Mouse (Mus musculus) adrenal gland, postnatal 4 days (tissue): Measurements from ENCODE around the gene Gm42372. TPM values are rescaled to one million over a fixed set of nuclear protein-coding genes. Genes with fewer than 3 reads are reported as not detected.

Experiments
- DNase-seq, 2 experiments: peaks; one replicate each; pipeline ENCODE4 v3.0.0; 2021 to 2022; ENCODE audit warnings: low spot score in 2 of 2, mixed read lengths in 2 of 2
- total RNA-seq, 2 experiments: library from RNA; stranded (reverse); gene quantifications; 2 replicates each; pipeline ENCODE4 v1.2.3; 2021

Gene Gm42372
- total RNA-seq, 2 experiments from 2014 or later = 2.2 TPM

DNA sequence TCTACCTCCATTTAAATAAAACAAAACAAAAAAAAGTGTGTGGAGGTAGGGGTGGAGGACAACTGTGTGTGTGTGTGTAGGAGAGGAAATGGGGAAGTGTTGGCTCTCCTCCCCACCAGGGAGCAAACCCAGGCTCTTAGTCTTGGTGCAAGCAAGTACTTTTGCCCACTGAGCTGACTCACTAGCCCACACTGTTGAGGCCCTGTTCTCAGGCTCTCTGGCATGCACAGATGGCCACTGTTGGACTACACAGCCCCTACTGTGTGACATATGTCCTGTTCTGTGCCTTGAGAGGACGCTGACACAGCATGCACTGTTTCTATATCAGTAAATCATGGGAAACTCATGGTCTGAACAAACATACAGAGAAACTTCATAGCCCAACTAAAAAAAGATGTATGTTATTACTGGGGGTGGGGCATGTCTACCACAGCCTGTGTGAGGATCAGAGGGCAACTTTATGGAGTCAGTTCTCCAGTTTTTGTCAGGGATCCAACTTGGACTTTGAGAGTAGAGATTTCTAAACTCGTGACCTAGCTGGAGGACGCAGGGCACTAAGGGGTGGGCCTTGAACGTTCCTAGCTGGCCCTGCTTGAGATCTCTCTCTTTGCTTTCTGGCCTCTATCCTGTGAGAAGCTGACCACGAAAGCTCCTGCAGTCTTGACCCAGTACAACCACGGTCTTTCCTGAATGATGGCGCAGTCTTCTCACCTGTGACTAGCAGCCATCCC lies 20.5 kb downstream of the Gm42372 start:
- no peak for DNase-seq

DNA sequence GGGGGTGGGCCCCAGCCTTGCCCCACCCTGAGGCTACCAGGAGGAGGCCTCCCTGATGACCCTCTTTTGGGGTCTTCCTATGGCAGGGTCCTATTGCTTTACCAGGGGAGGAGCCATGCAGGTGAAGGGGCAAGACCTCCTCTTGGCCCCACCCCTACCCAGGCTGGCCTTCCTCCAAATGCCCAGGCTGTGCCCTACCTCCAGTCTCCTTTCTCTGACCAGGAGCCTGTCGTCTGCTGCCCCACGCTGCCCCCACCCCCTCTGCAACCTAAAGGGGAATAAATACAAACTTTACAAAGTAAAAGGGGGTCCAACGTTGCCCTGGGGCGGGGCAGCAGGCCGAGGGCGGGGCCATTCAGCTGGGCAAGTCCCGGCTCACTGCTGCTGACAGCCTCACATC lies 21.8 kb downstream of the Gm42372 start:
- no peak for DNase-seq

DNA sequence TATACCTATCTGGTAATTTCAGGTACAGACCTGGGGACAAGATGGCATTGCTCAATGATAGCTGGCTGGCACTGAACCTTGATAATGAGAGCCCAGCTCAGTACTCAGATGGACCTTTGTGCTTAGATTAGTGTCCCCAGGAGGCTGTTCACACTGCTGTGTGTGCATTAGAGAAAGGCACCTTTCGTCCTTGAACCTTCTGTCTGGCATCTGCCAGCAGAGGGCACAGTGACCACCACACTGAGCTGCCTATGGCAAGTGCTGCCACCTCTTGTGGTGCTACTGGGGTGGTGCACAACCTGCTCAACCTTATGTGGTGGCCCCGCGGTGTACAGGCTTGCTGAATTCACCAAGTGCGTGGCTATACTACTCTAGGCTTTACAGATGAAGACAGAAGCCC lies 24.4 kb downstream of the Gm42372 start:
- no peak for DNase-seq

DNA sequence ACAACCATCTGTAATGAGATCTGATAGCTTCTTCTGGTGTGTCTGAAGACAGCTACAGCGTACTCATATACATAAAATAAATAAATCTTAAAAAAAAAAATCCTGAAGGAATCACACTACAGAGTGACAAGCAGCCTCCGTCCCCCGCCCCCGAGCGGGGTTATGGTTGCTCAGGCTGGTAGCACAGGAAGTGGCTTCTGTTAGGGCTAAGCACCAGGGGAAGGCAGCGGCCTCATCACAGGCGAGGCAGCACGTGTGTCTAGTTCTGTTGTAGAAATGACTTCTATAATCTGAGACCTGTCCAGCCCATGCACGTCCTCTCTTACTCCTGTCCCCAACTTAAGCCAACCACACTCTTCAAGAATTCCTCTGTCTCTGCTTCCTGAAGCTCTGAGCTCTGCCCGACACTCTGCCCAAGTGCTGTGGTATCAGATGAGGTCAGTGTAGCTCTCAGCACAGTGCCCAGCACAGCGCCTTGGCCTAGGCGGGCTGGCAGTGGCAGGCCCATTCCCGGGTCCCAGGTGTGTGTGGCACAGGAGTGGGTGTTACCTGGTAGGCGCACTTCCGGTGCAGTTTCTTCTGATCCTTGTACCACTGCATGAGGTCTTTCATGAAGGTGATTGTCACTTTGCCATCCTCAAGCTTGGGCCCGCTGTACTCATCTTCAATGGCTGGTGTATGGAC lies 26.6 kb downstream of the Gm42372 start:
- DNase-seq = no peak

DNA sequence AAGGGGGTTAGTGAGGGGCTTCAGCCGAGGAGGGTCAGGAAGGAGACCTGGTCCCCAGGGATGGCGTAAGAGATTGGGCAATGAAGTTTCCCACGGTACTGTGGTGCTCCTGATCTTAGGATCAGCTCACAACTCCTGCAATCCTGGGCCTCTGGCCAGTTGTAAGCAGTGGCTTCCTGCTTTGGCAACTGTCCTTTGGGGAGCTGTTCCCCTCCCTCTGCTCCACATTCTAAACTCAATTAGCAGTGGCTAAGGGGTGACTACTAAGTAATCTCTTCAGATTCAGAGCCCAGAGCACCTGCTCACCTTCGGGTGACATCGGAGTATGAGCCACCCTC lies 27.1 kb downstream of the Gm42372 start:
- DNase-seq = no peak

DNA sequence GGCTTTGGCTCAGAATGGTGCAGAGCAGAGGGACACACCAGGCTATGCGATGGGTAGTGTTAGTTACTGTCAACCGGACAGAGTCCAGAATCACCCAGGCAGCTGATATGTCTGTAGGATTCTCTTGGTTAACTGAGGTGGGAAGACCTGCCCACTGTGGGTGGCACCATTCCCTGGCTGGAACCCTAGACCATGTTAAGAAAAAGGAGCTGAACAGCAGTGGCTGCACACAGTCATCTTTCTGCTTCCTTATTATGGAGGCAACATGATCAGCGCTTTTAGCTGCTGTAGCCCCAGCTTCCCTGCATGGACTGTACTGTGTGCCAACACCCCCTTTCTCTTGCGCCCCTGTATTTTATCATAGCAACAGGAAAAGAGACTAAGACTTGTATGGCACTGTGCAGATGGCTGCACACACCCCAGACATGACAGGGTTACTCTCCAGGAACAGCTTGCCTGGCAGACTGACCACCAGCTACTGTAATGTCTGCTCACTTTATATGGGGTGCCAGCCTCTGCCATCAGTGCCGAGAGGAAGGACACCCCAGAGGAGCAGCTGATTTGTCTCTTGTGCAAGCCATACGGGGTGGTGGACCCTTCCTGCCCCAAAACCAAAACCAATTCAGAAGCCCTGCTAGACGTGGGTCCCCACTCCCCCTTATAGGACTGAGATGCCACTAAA lies 29.2 kb downstream of the Gm42372 start:
- no peak for DNase-seq

DNA sequence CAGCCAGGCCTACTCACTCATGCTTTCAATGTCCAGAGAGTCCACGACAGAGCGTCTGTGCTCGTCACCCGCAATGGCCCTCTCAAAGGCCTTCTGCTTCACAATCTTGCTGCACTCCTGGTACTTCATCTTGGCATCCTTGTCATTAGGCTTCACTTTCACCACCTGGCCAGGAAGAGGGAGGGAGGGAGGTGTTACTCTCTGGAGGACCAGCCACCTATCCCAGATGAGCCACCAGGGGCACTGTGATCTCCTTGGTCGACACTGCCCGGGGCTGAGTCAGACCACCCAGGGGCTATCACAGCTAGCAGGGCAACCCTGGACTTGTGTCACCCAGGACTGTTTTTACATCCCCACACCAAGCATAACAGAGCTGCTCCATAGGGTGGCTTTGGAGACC lies 32.5 kb downstream of the Gm42372 start:
- DNase-seq = no peak

DNA sequence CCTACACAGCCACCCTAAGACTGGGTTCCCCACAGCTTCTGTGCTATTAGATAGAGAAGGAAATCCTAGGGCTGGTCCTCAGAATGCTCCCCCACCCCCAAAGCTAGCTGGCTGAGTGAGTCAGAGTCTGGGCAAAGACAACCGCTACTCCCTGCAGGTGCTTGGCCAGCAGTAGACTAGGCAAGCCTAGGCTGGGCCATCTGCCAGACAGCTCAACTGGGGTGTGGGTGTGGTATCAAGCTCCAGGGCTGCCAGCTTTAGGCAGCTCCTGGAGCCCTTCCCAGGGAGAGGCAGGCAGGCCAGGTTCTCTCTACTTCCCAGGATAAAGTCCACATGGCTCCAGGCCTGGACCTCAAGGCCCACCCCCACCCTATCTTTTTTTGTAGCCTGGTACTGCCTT lies 34.1 kb downstream of the Gm42372 start:
- DNase-seq = peak in 1 of 2 experiments; percentile 50

DNA sequence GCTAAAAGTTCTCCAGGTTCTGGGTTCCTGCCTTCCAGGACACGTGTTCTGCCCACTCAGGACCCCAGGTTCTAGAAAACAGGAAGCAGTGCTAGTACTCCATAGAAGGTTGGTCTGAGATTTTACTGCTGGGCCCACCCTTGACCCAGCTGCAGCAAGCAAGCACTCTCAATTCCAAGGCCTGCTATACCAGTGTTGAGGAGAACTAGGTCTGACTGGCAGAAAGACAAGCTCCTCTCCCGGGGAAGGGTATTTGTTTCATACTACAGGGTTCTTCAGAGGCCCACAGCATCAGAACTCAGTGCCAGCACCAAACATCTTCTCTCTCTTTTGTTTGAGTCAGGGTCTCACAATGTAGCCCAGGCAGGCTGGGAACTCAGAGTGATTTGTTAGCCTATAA lies 35.0 kb downstream of the Gm42372 start:
- no peak for DNase-seq

DNA sequence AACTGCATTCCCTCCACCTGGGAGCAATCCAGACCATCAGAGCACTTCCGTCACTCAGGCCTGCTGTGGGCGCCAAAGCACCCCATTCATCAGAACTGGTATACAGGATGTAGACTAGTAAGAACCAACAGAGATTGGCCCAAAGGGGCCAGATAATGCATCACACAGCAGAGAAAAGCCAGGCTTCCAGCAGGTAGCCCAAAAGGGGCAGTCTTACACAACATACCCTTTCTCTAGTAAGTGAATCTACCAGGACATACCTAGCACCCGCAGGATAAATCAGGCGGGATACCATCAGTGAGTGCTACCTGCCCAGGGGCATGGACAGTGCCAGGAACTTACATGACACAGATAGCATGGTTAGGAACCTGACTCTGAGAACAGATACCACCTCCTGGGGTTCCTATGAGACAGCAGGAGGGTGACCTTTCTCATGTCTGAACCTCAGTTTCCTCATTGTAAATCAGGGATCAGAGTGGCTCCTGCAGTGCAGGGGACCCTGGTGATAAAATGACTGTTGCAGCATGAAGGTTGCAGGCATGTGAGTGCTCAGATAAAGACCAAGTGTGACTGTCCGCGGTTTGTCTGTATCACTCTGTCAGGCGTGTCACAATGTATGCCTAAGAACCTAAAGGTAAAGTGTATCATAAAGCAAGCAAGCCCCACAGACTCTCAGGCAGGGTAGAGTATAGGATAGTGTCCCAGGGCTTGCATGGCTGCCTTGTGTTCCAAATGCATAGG lies 36.7 kb downstream of the Gm42372 start:
- no peak for DNase-seq

DNA sequence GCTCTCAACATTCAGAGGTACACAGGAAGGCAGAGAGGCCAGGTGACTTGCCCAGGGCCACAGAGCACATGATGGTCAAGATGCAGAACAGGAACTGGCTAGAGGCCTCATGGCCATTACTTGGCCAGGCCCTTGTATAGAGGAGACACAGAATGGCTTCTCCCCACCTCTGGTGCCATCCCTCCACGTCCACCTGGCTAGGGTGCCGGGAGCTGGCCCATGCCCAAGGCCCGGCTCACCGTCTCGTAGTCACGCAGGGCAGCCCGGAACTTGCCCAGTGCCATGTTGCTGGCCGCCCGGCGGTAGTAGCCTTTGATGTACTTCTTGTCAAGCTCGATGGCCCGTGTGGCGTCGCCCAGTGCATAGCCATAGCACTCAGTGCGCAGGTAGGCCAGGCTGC lies 39.3 kb downstream of the Gm42372 start:
- DNase-seq = no peak

DNA sequence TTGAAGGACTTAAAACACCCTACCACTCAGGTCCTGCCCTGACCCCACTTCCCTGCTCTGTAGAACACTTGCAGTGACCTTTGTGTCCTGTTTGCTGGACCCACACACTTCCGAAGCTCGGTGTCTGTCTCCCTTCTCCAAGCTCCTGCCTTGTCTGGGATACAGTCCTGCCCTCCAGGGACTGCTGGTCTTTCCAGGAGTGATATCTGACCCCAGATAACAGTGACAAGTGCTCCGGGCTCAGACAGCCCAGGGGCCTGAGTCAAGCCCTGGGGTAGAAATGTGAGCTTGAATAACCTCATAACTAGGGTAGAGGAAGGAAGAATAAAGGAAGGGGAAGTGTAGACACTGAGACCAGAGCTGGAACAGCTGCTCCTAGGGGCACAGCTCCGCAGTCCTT lies 40.8 kb downstream of the Gm42372 start:
- DNase-seq = no peak

DNA sequence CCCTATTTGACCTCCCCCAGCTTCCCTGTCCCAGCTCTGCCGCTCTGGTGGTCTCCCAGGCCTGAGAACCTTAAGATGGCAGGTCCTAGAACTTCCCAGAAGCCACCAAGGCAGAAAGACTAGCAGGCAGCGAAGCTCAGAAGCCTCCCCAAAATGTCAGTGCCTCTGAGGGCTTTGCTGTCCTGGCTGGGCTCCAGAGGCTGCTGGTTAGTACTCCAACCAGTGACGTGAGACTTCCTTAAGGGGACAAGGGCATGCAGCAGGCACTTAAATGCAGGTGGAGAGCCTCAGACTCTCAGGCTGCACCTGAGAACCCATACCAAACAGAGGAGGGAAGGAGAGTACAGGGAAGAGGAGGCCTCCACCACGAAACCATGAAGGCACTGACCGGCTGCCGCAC lies 41.3 kb downstream of the Gm42372 start:
- DNase-seq = no peak

DNA sequence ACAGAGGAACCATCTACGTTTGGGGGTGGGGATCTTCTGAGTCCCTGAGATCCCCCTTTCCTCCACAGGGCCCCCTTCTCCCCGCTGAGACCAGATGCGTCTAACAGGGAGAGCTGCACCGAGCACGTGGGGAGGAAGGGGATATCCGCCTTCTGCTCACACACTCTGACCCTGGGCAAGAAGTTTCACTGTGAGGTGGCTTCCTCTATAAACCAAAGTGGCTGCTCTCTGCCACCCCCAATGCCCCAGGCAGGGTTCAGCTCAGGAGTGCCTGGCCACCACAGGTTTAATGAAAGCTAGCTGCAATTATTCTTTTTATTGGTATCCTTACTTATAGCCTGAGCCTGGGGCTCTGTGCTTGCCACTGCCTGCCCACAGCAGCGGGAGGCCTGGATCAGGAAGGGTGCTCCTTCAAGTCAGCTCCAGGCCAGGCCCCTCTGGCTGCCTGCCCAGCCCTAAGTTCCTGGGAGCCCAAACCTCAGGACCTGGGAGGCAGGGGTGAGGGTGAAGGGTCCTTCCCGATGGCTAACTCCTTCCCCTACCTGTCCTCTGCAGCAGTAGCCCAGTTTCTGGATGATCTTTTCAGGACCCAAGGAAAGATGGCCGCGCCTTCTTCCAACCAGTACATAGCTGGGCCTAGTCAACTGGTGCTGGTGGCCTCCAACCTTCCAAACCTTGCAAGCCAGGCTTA lies 42.1 kb downstream of the Gm42372 start:
- DNase-seq = no peak

DNA sequence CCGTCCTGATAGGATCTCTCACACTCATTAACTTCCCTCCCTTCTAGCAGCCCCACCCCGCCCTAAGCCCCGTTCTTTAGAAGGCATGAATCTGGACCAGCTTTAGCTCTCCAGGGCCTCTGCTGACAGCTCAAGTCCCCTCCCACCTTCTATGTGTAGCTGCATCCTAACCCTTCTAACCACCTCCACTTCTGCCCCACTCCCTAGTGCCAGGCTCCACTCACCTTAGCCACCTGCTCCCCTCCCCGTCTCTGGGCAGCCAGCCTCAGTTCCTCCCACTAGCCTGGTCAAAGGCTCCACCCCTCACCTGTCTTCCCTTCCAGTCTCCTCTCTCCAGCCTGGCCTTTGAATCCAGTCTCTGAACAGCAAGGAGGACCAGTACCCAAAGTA lies 42.6 kb downstream of the Gm42372 start:
- no peak for DNase-seq

DNA sequence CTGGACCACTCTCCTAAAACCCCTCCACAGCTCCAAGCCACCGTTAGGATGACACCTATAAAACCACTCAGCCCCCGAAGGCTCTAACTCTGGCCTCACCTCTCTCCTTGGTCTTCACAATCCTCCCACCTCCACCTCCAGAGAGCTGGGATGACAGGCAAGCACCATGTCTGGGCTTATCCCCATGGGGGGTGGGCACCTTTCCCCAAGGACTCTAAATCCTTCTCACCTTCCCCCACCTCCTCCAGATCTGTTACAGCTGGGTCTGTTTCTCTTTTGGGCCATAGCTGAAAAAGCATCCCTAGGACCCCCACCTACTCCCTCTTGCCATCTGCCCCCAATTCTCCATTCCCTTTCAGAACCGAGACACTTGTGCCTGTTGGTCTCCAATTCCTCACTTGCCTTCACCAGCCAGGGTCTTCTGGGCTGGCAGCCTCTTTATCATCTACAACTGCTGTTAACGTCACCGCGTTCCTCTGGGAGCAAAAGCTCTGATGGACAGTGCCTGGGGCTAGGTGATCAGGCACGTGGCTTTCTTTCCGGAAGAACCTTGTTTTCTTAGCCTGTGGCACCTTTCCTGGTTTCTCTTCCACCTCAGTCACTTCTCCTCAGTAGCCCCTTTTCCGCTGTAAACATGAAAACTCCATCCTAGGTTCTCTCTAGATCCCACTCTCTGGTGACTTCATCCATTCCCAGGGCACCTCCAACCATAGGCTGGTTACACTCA lies 43.2 kb downstream of the Gm42372 start:
- no peak for DNase-seq

DNA sequence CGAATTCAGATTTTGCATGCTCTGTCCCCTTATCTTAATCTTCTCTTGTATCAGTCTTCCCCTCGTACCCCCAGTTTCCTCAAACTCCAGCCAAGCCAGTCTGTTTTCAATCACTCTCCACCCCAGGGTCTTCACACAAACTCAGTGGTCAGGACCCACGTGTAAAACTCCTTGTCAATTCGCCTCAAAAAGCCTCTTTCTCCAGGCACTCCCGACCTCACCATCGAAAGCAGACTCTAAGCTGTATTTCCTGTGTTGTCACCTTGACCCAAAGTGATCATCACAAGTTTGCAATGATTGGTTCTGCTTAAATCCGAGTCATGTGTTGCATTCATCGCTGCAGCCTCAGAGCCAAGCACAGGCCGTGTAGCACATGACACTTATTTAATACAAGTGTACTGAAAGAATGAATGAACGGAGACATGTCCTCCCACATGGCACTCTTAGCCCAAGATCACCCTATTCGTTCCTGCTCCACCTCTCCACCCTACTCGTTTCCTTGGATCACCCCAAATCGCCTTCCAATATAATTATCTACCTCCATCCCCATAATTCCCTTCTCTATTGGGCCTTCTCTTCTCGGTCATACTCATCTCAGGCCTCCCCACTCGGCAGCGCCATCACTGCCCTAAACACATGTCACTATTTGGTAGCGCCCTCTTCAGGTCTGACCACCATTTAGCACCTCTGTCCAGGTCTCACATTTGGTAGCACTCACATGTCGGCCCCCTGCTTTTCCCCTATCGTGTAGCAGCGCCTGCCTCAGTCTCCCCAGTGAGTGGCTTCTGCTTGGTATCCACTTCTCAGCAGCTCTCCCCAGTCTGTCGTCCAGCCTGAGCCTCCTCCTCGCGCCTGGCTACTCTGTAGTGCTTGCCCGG lies 44.1 kb downstream of the Gm42372 start:
- DNase-seq = no peak

DNA sequence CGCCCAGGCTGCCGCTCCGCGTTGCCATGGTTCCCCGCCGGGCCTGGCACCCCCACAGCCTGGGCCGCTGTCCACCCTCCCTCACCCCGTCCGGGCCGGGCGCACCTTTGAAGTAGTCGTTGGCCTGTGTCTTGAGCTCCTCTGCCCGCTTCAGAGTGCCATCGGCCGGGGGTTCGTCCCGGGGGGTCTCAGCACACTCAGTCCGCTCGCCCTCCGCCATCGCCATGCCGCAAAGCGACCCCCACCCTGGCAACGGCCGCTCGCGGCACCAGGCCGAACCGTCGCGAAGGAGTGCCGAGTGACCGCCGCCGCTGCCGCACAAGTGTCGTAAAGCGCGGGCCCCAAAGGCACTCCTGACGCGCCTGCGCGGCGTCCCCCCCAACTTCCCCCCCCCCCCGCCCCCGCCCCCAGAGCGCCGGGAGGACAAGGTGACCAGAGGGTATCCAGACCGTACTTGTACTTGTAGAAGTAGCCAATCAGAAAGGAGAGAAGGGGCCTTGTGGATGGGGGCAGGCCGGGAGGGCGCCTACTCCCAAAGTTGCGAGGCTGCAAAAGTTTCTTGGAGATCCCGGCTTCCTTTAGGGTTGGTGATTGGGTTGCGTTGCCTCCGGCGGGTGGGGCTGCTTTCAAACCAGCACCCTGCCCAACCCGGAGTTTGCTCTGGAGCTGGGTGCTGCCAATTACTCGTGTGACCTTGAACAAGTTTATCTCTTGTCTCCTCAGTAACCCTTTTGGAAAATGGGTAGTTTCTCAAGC lies 44.9 kb downstream of the Gm42372 start, which contains the start of gene Ppp5c:
TSS of gene Ppp5c (minus strand) at position 337 of the 756 bp plus-strand sequence.
- peak; percentile 79 to 86 for DNase-seq

DNA sequence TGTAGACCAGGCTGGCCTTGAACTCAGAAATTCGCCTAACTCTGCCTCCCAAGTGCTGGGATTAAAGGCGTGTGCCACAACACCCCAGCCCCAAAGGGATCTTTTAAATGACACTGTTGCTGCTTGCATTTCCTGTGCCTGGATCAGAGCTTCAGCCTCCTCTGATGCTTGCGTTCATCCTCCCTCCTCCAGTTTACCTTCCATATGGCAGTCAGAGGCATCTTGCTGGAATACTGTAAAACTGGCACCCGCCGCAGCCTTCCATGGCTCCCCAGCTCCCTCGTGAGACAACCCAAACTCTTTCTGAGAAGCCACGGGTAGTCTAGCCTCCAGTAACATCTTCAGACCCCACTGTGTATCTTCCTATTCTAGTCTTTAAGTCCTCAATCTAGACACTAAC lies 46.0 kb downstream of the Gm42372 start:
- DNase-seq = no peak
